Mouse (Mus musculus) limb, embryonic 14.5 days (tissue): Measurements from ENCODE around the gene Pdzd3. TPM values are rescaled to one million over a fixed set of nuclear protein-coding genes. Genes with fewer than 3 reads are reported as not detected.
A peak's percentile ranks its signal among the peaks of the same experiment; 100 is the strongest.
"Not testable (repeated sequence)": the region's sequence is repeated elsewhere in the genome, so short reads cannot be mapped to it uniquely, and the experiment has no call there.

ENCODE experiments used
- ATAC-seq: fragments of 200-750 bp; cut with Nextera tagmentation; 2 replicates; pipeline ENCODE4 v1.8.0; 2017; ENCODE audit warnings: low read depth, moderate number of reproducible peaks, moderate TSS enrichment; ENCODE audit not compliant: low FRiP score
- DNase-seq: peaks from one replicate; pipeline ENCODE4 v3.0.0-alpha.2; 2015; ENCODE audit warnings: low spot score
- H3K27ac ChIP-seq: fragments of 300-500 bp; sonication (generic); replicated peaks from 2 replicates; pipeline ENCODE4 v1.5.1; 2014; ENCODE audit warnings: low read depth, mild to moderate bottlenecking, low read length, moderate library complexity, mixed read lengths
- H3K27me3 ChIP-seq: fragments of 300-500 bp; sonication (generic); 2 replicates; pipeline ENCODE4 v1.6.1; 2014; ENCODE audit warnings: low read length, mixed read lengths; ENCODE audit not compliant: control insufficient read depth, insufficient read depth
- H3K36me3 ChIP-seq: fragments of 300-500 bp; sonication (generic); 2 replicates; pipeline ENCODE4 v1.6.1; 2014; ENCODE audit warnings: mild to moderate bottlenecking, low read length, moderate library complexity, mixed read lengths; ENCODE audit not compliant: control insufficient read depth, insufficient read depth
- H3K4me1 ChIP-seq: fragments of 300-500 bp; sonication (generic); 2 replicates; pipeline ENCODE4 v1.6.1; 2014; ENCODE audit warnings: antibody characterized with exemption, low read length, mixed read lengths; ENCODE audit not compliant: control insufficient read depth, insufficient read depth
- H3K4me2 ChIP-seq: fragments of 300-500 bp; sonication (generic); replicated peaks from 2 replicates; pipeline ENCODE4 v1.6.1; 2014; ENCODE audit warnings: low read depth, mild to moderate bottlenecking, low read length, moderate library complexity; ENCODE audit not compliant: severe bottlenecking
- H3K4me3 ChIP-seq: fragments of 300-500 bp; sonication (generic); replicated peaks from 2 replicates; pipeline ENCODE4 v1.5.1; 2014; ENCODE audit warnings: low read length
- H3K9ac ChIP-seq: fragments of 300-500 bp; sonication (generic); 2 replicates; pipeline ENCODE4 v1.6.1; 2014; ENCODE audit warnings: mild to moderate bottlenecking, low read depth, low read length, moderate library complexity; ENCODE audit not compliant: severe bottlenecking
- H3K9me3 ChIP-seq: fragments of 300-500 bp; sonication (generic); 2 replicates; pipeline ENCODE4 v1.6.1; 2016; ENCODE audit warnings: low read length; ENCODE audit not compliant: control insufficient read depth
- POLR2A ChIP-seq: fragments of 200-500 bp; IDR thresholded peaks from 2 replicates; pipeline ENCODE4 v1.8.0; 2012; ENCODE audit warnings: inconsistent platforms, mild to moderate bottlenecking, moderate library complexity, borderline replicate concordance; ENCODE audit not compliant: insufficient read depth, insufficient read length; ENCODE audit errors: extremely low read depth
- WGBS: fragments of 180-500 bp; shearing (Covaris S2); extraction: QIAGEN DNeasy Blood & Tissue Kit; methylation state at CpG from one replicate; pipeline ENCODE4 v1.1.7; 2014; 5-methylcytosine and 5-hydroxymethylcytosine counted together
- polyA plus RNA-seq, 2 experiments: library from polyadenylated mRNA; depleted of rRNA in 1 of 2; stranded (reverse) in 1 of 2; unstranded in 1 of 2; fragments of >200 nt; fragmentation: Nextera tagmentation in 1 of 2; extraction: Ambion mirVana in 1 of 2; gene quantifications; 2 replicates each; pipeline versions ENCODE4 v1.2.1 to v1.2.3; 2012 to 2014

Gene Pdzd3
- 0.13 and 0.15 TPM in 2 replicates for polyA plus RNA-seq (2012; rRNA removed)
- polyA plus RNA-seq (2014; fragmentation: Nextera tagmentation; extraction: Ambion mirVana), result not detected in 2 replicates

- no peak for TF ChIP-seq POLR2A
- H3K36me3 ChIP-seq, result peaks cover 2% of the 10 kb centered on the region; the same call in 1 of the 2 replicates
- DNase-seq, result no peak
- H3K4me2 ChIP-seq, result no peak within 1 kb of the TSS
- no peaks in the 10 kb centered on the region for H3K9me3 ChIP-seq
- H3K27me3 ChIP-seq, result no peaks in the 10 kb centered on the region
- peaks cover 17% of the 10 kb centered on the region for H3K4me1 ChIP-seq
- 80% methylated on average over 10 of the region's 10 CpGs for WGBS
- no peak for ATAC-seq
- no peak within 1 kb of the TSS for H3K27ac ChIP-seq
- no peak within 1 kb of the TSS for H3K9ac ChIP-seq
- no peak within 1 kb of the TSS for H3K4me3 ChIP-seq
These were observed at the start of gene Pdzd3 for GRCm38 (mm10) chr9:44251314-44251713. TSS of gene Pdzd3 (minus strand) at chr9:44251471.

- ATAC-seq, DNase-seq, H3K27ac ChIP-seq, H3K27me3 ChIP-seq, H3K9ac ChIP-seq, H3K9me3 ChIP-seq, H3K4me1 ChIP-seq, H3K4me3 ChIP-seq, H3K4me2 ChIP-seq: not testable (repeated sequence)
- H3K36me3 ChIP-seq, result peaks cover 78% of the 10 kb centered on the region
- WGBS, result 94% methylated on average over 3 of the region's 3 CpGs
These were observed 48.7 kb upstream of the Pdzd3 start for GRCm38 (mm10) chr9:44300001-44300400.

- Histone ChIP-seq H3K9me3 (no peaks in the 10 kb centered on the region), H3K4me2 (no peak overlapping the region), H3K9ac (no peak overlapping the region), H3K4me1 (peaks cover 7% of the 10 kb centered on the region), H3K36me3 (peaks cover 63% of the 10 kb centered on the region), H3K4me3 (no peak overlapping the region), H3K27ac (no peak overlapping the region), H3K27me3 (no peaks in the 10 kb centered on the region)
- TF ChIP-seq POLR2A, result no peak
- DNase-seq (no peak), ATAC-seq (no peak)
- 66% methylated on average over 3 of the region's 3 CpGs for WGBS
These were observed 41.2 kb upstream of the Pdzd3 start for GRCm38 (mm10) chr9:44292490-44292889.

GRCm38 (mm10) chr9:44288959-44289291, 37.7 kb upstream of the Pdzd3 start:
- H3K9me3 ChIP-seq, result no peaks in the 10 kb centered on the region
- no peak for DNase-seq
- 5% methylated on average over 11 of the region's 11 CpGs for WGBS
- no peak overlapping the region for H3K27ac ChIP-seq
- H3K27me3 ChIP-seq, result no peaks in the 10 kb centered on the region
- H3K4me1 ChIP-seq, result peaks cover 11% of the 10 kb centered on the region
- no peak for ATAC-seq
- peak overlapping the region; percentile 63; the same call in 1 of the 2 replicates for H3K4me3 ChIP-seq
- no peak overlapping the region for H3K9ac ChIP-seq
- no peak for TF ChIP-seq POLR2A
- peaks cover 29% of the 10 kb centered on the region for H3K36me3 ChIP-seq
- H3K4me2 ChIP-seq, result peak overlapping the region; percentile 84

- no peak for TF ChIP-seq POLR2A
- WGBS, result 3% methylated on average over 25 of the region's 38 CpGs
- ATAC-seq (peak; percentile 36; the same call in 1 of the 2 replicates), DNase-seq (no peak)
- peak within 1 kb of the TSS; percentile 84 for H3K4me2 ChIP-seq
- no peaks in the 10 kb centered on the region for H3K9me3 ChIP-seq
- peak within 1 kb of the TSS; percentile 63 for H3K4me3 ChIP-seq
- H3K4me1 ChIP-seq, result peaks cover 11% of the 10 kb centered on the region
- peak within 1 kb of the TSS; percentile 76 for H3K9ac ChIP-seq
- no peak within 1 kb of the TSS for H3K27ac ChIP-seq
- peaks cover 23% of the 10 kb centered on the region for H3K36me3 ChIP-seq
- no peaks in the 10 kb centered on the region for H3K27me3 ChIP-seq
These were observed 37.0 kb upstream of the Pdzd3 start, which contains the start of gene Abcg4 for GRCm38 (mm10) chr9:44288076-44288958. TSS of gene Abcg4 (minus strand) at chr9:44288615.
